Mouse (Mus musculus) hindlimb bud, embryonic 11.5 days (tissue): Measurements from ENCODE around the gene Sipa1.

ENCODE experiments used
- DNase-seq: peaks from one replicate; pipeline ENCODE4 v3.0.0-alpha.2; 2012; ENCODE audit warnings: low read depth, low spot score; ENCODE audit errors: extremely low spot score

The Sipa1 gene

DNA sequence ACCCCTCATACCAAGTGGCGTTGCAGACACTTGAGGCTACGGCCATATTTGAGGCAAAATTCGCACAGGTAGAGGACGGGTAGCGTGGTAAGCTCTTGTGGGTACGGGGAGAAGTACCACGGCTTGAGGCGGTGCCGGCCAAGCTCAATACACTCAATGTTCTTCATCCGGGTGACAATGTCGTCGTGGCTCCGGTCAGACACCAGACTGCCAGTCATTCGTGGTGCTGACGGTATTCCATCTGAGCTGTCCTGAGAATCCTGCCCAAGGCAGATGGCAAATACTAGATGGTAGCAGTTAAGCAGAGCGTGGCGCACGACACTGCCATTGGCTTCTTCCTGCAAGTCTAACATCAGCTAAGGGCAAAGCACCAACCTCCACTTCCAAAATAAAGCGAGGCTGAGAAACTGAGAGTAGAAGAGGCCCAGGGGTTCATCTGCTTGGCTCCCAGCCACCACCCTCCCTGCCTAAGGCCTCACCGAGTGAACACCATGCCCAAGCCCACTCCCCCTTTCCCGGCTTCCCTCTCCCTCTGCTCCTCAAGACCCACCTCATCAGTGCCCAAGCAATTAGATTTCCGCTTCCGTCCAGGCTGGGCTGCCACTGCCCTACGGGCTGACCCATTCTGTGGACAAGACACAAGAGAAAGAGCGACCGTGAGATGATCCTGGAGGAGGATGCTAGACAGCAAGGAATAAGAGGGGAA is 55.6 kb downstream of the Sipa1 start:
- no peak for DNase-seq

DNA sequence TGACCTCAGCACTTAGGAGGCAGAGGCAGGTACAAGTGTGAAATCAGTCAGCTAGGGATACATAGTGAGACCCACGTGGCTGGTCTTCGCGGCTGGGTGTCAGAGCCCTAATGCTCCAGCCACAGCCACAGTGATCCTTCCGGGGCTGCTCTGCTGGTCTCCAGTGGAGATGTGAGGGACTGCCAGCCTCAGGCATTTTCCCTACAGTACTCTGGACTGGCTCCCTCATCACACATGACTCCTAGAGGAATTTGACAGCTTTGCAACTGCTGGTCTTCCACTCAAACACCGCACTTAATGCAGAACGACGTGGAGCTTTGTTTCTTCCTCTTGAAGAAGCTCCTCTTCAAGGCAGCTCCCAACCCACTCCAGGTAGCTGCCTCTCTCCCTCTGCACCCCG is 57.3 kb downstream of the Sipa1 start:
- DNase-seq, result no peak

DNA sequence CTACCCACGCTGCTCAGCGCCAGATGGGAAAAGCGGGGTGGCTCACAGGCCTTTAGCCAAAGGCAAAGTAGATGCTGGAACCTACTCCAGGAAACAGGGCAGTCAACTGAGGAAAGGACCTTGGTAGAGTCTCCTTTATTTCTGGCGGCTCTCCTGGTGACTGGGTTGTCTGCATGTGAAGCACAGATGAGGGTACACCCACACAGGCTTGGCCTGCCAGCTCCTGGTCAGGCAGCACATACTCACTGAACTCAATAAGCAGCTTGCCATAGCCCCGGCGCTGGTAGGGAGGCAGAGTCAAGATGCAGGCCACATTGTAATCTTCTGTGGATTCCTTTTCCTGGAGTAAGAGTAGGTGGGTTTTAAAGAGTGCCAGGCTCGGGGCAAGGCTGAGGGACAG is 58.4 kb downstream of the Sipa1 start:
- DNase-seq, result no peak

DNA sequence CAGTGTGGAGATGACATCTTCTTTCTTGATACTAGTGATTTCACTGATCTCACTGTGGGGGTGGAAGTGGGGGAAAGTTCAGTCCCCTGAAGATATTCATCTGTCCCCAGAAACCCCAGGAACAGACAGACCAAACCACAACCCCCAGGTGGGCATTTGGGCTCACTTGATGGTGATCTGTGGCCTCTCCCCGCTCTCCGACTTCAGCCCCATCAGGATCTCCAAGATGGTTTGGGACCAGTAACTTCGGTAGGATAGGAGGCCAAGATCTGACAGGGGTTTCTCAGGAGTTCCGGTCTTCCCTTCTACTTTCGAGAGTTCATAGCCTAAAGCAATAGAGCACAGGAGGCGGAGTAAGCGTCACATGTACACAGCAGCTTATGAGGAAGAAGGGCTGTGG is 59.8 kb downstream of the Sipa1 start:
- no peak for DNase-seq

DNA sequence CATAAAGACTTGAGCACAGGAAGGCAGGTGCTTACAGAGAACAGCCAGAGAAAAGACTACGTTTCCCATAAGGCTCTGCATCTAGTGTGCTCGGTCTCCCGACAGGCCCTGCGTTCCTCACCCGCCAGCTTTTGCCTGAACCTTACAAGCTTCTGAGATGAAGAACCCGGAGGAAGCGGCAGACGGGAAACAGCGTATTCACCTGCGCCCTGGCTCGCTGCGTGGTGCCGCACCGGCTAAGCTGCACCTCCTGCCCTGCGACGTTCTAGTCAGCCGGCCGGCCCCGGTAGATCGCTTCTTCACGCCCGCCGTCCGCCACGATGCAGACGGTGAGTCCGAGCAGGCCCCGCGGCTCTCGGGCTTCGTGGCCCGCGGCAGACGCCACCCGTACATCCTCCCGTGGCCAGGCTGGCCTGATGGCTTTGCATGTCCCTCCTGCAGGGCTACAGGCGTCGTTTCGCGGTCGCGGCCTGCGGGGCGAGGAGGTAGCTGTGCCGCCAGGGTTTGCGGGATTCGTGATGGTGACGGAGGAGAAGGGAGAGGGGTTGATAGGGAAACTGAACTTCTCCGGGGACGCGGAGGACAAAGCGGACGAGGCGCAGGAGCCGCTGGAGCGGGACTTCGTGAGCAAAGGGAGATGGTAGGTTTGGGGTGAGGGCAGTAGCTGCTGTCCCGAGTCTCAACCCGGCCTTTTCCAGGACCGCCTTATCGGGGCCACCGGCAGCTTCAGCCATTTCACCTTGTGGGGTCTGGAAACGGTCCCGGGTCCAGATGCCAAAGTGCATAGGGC is 61.6 kb downstream of the Sipa1 start, which contains the start of gene Rnaseh2c:
Gene Rnaseh2c (plus strand): TSS at position 122 of the 790 bp plus-strand sequence.
- peak; percentile 52 for DNase-seq
